Mouse (Mus musculus): Measurements from ENCODE around the gene Pigs.

DNA sequence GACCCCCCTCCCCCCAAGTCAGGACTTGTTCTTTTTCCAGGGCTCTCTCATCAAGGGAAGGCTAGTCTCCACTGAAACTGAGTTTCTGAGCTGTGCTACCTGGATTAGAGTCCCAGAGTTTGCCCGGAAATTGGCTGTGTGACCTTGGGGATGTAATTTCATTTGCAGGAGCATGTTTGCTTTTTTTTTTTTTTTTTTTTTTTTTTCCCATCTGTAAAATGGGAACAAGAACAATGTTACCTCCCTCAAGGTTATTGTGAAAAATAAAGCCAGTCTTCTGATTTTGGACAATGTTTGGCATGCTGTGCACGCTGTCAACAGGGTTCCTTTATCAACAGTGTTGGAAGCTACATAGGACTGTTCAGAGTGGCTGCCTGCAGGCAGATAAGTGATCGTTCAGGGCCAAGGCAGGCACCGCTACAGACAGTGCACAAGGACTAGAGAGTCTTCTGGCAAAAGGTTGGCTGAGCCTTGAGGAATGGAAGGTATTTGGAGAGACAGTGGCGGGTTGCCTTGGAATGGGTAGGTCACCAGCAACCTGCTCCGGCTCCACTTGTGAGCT, 16.2 kb downstream of the Pigs start:
- TF ChIP-seq POLR2A (IDR thresholded peaks at IDR 0.05; ENCODE audit: borderline replicate concordance, insufficient read depth, low read length) = no peak
- TF ChIP-seq CTCF (IDR thresholded peaks at IDR 0.05; ENCODE audit: borderline replicate concordance, insufficient read depth, low read depth, low read length) = no peak
